In the genomic region with DNA sequence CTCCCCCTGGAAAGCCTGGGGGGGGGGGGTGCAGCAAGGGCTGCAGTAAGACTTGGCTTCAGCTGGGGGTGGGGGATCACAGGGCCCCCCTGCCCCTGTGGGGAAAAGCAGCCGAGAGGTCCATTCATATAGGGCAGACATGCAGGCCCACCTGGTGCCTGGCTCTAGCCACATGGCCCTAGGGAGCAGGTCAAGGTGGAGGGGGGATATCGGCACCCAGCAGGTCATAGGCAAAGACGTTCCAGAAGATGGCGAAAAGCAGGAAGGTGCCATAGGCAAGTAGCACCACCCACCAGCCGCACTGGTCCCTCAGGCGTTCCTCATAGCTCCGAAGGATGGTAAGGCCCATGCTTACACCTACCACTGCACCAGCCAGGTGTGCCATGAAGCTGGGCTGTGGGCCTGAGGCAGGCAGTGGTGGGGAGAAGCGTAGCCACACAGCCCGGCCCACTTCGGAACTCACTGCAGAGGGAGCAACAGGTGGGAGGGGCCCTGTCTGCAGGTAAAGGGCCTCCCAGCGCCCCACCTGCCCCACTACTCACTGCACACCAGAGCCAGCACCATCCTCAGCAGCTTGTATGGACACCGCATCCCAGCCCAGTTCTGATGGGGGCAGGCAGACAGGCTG, we compare ENCODE assay signal across 8 mouse cellular contexts. TPM values are rescaled to one million over a fixed set of nuclear protein-coding genes. Genes with fewer than 3 reads are reported as not detected.
DNase-seq lines count a peak whose midpoint lies in the region; ATAC-seq and TF ChIP-seq lines count a peak whose summit lies in the region.

No protein-coding gene starts in this region.

- peaks cover 31% of the 10 kb centered on the region for H3K79me2 ChIP-seq in myocyte (ENCODE audit: control insufficient read depth, insufficient read depth)

- H3K27ac ChIP-seq in heart, embryonic 13.5 days (replicated peaks): peak overlapping the region; percentile 98
- H3K27ac ChIP-seq in embryonic facial prominence, embryonic 15.5 days (replicated peaks): peak overlapping the region; percentile 97; the same call in 1 of the 2 replicates
- peak overlapping the region; percentile 100 for H3K27ac ChIP-seq in kidney, embryonic 15.5 days

- ATAC-seq in heart, embryonic 13.5 days (ENCODE audit: extremely low read depth, insufficient number of reproducible peaks, low FRiP score, low TSS enrichment): no peak
- no peak for ATAC-seq in embryonic facial prominence, embryonic 15.5 days (ENCODE audit: insufficient number of reproducible peaks, low FRiP score, low TSS enrichment, low read depth)
- ATAC-seq in kidney, embryonic 15.5 days (replicated peaks; ENCODE audit: low FRiP score): no peak

- peaks cover 74% of the 10 kb centered on the region for H3K4me1 ChIP-seq in heart, embryonic 13.5 days
- peaks cover 66% of the 10 kb centered on the region for H3K4me1 ChIP-seq in embryonic facial prominence, embryonic 15.5 days
- peaks cover 77% of the 10 kb centered on the region for H3K4me1 ChIP-seq in kidney, embryonic 15.5 days

- no peak overlapping the region for H3ac ChIP-seq in myocyte (ENCODE audit: control insufficient read depth, insufficient read length)

- H3K4me3 ChIP-seq in heart, embryonic 13.5 days: peak overlapping the region; percentile 74
- H3K4me3 ChIP-seq in embryonic facial prominence, embryonic 15.5 days (replicated peaks): peak overlapping the region; percentile 86
- peak overlapping the region; percentile 64 for H3K4me3 ChIP-seq in kidney, embryonic 15.5 days (replicated peaks)
- H3K4me3 ChIP-seq in myocyte: peak overlapping the region; percentile 52

- H3K9ac ChIP-seq in heart, embryonic 13.5 days: peak overlapping the region; percentile 92
- H3K9ac ChIP-seq in embryonic facial prominence, embryonic 15.5 days: peak overlapping the region; percentile 83; the same call in 1 of the 2 replicates
- H3K9ac ChIP-seq in kidney, embryonic 15.5 days: peak overlapping the region; percentile 73

- H3K36me3 ChIP-seq in heart, embryonic 13.5 days: peaks cover 63% of the 10 kb centered on the region
- peaks cover 45% of the 10 kb centered on the region for H3K36me3 ChIP-seq in embryonic facial prominence, embryonic 15.5 days
- peaks cover 56% of the 10 kb centered on the region for H3K36me3 ChIP-seq in kidney, embryonic 15.5 days
- peaks cover 10% of the 10 kb centered on the region for H3K36me3 ChIP-seq in myocyte (ENCODE audit: control insufficient read depth, insufficient read depth)

- peak overlapping the region; percentile 99 for H3K4me2 ChIP-seq in heart, embryonic 13.5 days
- H3K4me2 ChIP-seq in embryonic facial prominence, embryonic 15.5 days (replicated peaks): peak overlapping the region; percentile 93
- H3K4me2 ChIP-seq in kidney, embryonic 15.5 days: peak overlapping the region; percentile 95
- peak overlapping the region; percentile 94 for H3K4me2 ChIP-seq in myocyte (ENCODE audit: low read depth)

- H3K27me3 ChIP-seq in heart, embryonic 13.5 days (replicated peaks): no peaks in the 10 kb centered on the region
- no peaks in the 10 kb centered on the region for H3K27me3 ChIP-seq in embryonic facial prominence, embryonic 15.5 days
- H3K27me3 ChIP-seq in kidney, embryonic 15.5 days: no peaks in the 10 kb centered on the region
- H3K27me3 ChIP-seq in myocyte (ENCODE audit: control insufficient read depth, insufficient read depth, insufficient read length): no peaks in the 10 kb centered on the region

- no peak for TF ChIP-seq POLR2A in myocyte (IDR thresholded peaks at IDR 0.05; ENCODE audit: insufficient read length, low read depth)

- H3K9me3 ChIP-seq in heart, embryonic 13.5 days: no peaks in the 10 kb centered on the region
- no peaks in the 10 kb centered on the region for H3K9me3 ChIP-seq in embryonic facial prominence, embryonic 15.5 days (replicated peaks)
- no peaks in the 10 kb centered on the region for H3K9me3 ChIP-seq in kidney, embryonic 15.5 days (replicated peaks)

- WGBS in heart, embryonic 13.5 days: 85% methylated on average over 12 of the region's 12 CpGs
- 77% methylated on average over 12 of the region's 12 CpGs for WGBS in embryonic facial prominence, embryonic 15.5 days
- WGBS in kidney, embryonic 15.5 days: 83% methylated on average over 12 of the region's 12 CpGs

- no peak for DNase-seq in heart, adult 18-20 months
- no peak for DNase-seq in frontal cortex, postnatal 36 days (ENCODE audit: low spot score in 2 of 2)
- no peak for DNase-seq in layer of hippocampus, adult 18-20 months (ENCODE audit: low spot score in 2 of 2)
- no peak for DNase-seq in lung, adult 18-20 months

TF ChIP-seq in myocyte, 11 proteins besides CTCF, POLR2A, EP300 and RAD21:
- TF ChIP-seq TCF12 (IDR thresholded peaks at IDR 0.05; ENCODE audit: insufficient read depth, poor library complexity, severe bottlenecking) (no peak), MYOG (IDR thresholded peaks at IDR 0.05; ENCODE audit: control insufficient read depth in 1 of 3, insufficient read depth in 1 of 3, insufficient read length in 2 of 3, low read depth in 2 of 3) (no peak), REST (IDR thresholded peaks at IDR 0.05; ENCODE audit: insufficient read depth, insufficient read length) (no peak), E2F4 (IDR thresholded peaks at IDR 0.05; ENCODE audit: insufficient read depth) (no peak), MYOD1 (IDR thresholded peaks at IDR 0.05; ENCODE audit: control insufficient read depth in 1 of 3, insufficient read length in 2 of 3, low read depth in 2 of 3) (no peak), CEBPB (IDR thresholded peaks at IDR 0.05; ENCODE audit: insufficient read depth, poor library complexity, severe bottlenecking) (no peak), POLR2AphosphoS2 (IDR thresholded peaks at IDR 0.05; ENCODE audit: insufficient read length, low read depth) (no peak), SRF (IDR thresholded peaks at IDR 0.05; ENCODE audit: control insufficient read depth, insufficient read length, low read depth) (no peak), MAX (IDR thresholded peaks at IDR 0.05; ENCODE audit: low read depth) (no peak), USF1 (IDR thresholded peaks at IDR 0.05; ENCODE audit: low read depth) (no peak), TCF3 (IDR thresholded peaks at IDR 0.05; ENCODE audit: insufficient read length, low read depth) (no peak)

RNA-seq across cellular contexts. Expression of gene Stub1, which starts 1.5 kb away (rescaled TPM):
- polyA plus RNA-seq in heart, embryonic 13.5 days (2015; fragmentation: Nextera tagmentation; extraction: Ambion mirVana): 287 and 324 TPM in 2 replicates
- total RNA-seq in heart, adult 18-20 months (2021): 100 to 1,000 TPM; 113 to 128 TPM
- polyA plus RNA-seq in embryonic facial prominence, embryonic 15.5 days (2015; fragmentation: Nextera tagmentation; extraction: Ambion mirVana): 343 and 364 TPM in 2 replicates
- polyA plus RNA-seq in kidney, embryonic 15.5 days (2015; fragmentation: Nextera tagmentation; extraction: Ambion mirVana): 336 and 362 TPM in 2 replicates
- 196 TPM for polyA plus RNA-seq in myocyte (2012; fragmentation: generic; extraction: Trizol)
- 100 to 1,000 TPM; 158 to 165 TPM for total RNA-seq in layer of hippocampus, adult 18-20 months (2021)

RNA-seq across cellular contexts. Expression of gene Rhbdl1, which starts 2.4 kb away (rescaled TPM):
- polyA plus RNA-seq in heart, embryonic 13.5 days (2015; fragmentation: Nextera tagmentation; extraction: Ambion mirVana): 0.45 and 0.98 TPM in 2 replicates
- total RNA-seq in heart, adult 18-20 months (2021): 1 to 10 TPM; 1.8 to 2.3 TPM
- polyA plus RNA-seq in embryonic facial prominence, embryonic 15.5 days (2015; fragmentation: Nextera tagmentation; extraction: Ambion mirVana): 2.7 and 3.2 TPM in 2 replicates
- 2.8 and 3.8 TPM in 2 replicates for polyA plus RNA-seq in kidney, embryonic 15.5 days (2015; fragmentation: Nextera tagmentation; extraction: Ambion mirVana)
- polyA plus RNA-seq in myocyte (2012; fragmentation: generic; extraction: Trizol): 0.67 TPM
- total RNA-seq in layer of hippocampus, adult 18-20 months (2021): 10 to 100 TPM; 42.1 to 43.4 TPM

RNA-seq across cellular contexts. Expression of gene Jmjd8, which starts 6.0 kb away (rescaled TPM):
- 36.7 and 37.4 TPM in 2 replicates for polyA plus RNA-seq in heart, embryonic 13.5 days (2015; fragmentation: Nextera tagmentation; extraction: Ambion mirVana)
- total RNA-seq in heart, adult 18-20 months (2021): 10 to 100 TPM; 28.0 to 34.0 TPM
- 44.9 and 46.2 TPM in 2 replicates for polyA plus RNA-seq in embryonic facial prominence, embryonic 15.5 days (2015; fragmentation: Nextera tagmentation; extraction: Ambion mirVana)
- polyA plus RNA-seq in kidney, embryonic 15.5 days (2015; fragmentation: Nextera tagmentation; extraction: Ambion mirVana): 56.2 and 61.4 TPM in 2 replicates
- 15.5 TPM for polyA plus RNA-seq in myocyte (2012; fragmentation: generic; extraction: Trizol)
- total RNA-seq in layer of hippocampus, adult 18-20 months (2021): 10 to 100 TPM; 52.7 to 55.5 TPM

RNA-seq across cellular contexts. Expression of gene Gm20683, which starts 6.9 kb away (rescaled TPM):
- polyA plus RNA-seq in heart, embryonic 13.5 days (2015; fragmentation: Nextera tagmentation; extraction: Ambion mirVana): 2.3 and 2.4 TPM in 2 replicates
- 1 to 10 TPM; 1.2 to 3.3 TPM for total RNA-seq in heart, adult 18-20 months (2021)
- polyA plus RNA-seq in embryonic facial prominence, embryonic 15.5 days (2015; fragmentation: Nextera tagmentation; extraction: Ambion mirVana): 2.5 and 3.5 TPM in 2 replicates
- 1.8 and 3.0 TPM in 2 replicates for polyA plus RNA-seq in kidney, embryonic 15.5 days (2015; fragmentation: Nextera tagmentation; extraction: Ambion mirVana)
- polyA plus RNA-seq in myocyte (2012; fragmentation: generic; extraction: Trizol): 0.67 TPM
- 10 to 100 TPM; 21.9 to 22.1 TPM for total RNA-seq in layer of hippocampus, adult 18-20 months (2021)

RNA-seq across cellular contexts. Expression of gene Rhot2, which starts 9.9 kb away (rescaled TPM):
- 18.3 and 22.1 TPM in 2 replicates for polyA plus RNA-seq in heart, embryonic 13.5 days (2015; fragmentation: Nextera tagmentation; extraction: Ambion mirVana)
- 100 to 1,000 TPM; 138 to 140 TPM for total RNA-seq in heart, adult 18-20 months (2021)
- polyA plus RNA-seq in embryonic facial prominence, embryonic 15.5 days (2015; fragmentation: Nextera tagmentation; extraction: Ambion mirVana): 24.5 and 25.8 TPM in 2 replicates
- 26.8 and 29.0 TPM in 2 replicates for polyA plus RNA-seq in kidney, embryonic 15.5 days (2015; fragmentation: Nextera tagmentation; extraction: Ambion mirVana)
- polyA plus RNA-seq in myocyte (2012; fragmentation: generic; extraction: Trizol): 48.3 TPM
- total RNA-seq in layer of hippocampus, adult 18-20 months (2021): 100 to 1,000 TPM in 1 of 2 experiments, 10 to 100 TPM in 1; 98.3 to 109 TPM
